In the genomic region with DNA sequence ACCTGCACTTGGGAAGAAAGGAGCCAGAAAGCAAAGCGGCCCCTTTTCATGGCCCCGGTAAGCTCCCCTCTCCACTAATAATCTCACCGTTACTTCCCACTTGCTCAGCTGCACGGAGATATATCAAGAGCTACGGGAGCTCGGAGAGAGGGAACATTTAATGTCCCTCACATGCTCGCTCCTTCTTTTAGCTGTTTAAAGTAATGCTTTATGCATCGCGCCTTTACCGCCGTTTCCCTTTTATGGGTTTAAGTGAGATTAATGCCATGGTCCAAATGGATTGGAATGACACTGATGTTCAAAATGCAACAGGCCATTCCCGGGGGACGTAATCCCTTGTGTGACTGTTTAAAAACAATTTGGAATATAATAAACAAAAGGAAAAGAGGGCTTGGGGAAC, we compare ENCODE assay signal across 22 mouse cellular contexts.
DNase-seq lines count a peak whose midpoint lies in the region; ATAC-seq lines count a peak whose summit lies in the region.
"Had no signal": no experiment of that assay in that cellular context is flagged by ENCODE, and none has a peak within 500 bp of the region (broad histone marks: within the 10 kb centered on the region; RNA-seq: fewer than 3 reads in every experiment).

No protein-coding gene starts in this region.

- H3K27me3 ChIP-seq in forebrain, embryonic 13.5 days, result no peaks in the 10 kb centered on the region
- no peaks in the 10 kb centered on the region for H3K27me3 ChIP-seq in forebrain, embryonic 15.5 days
- no peaks in the 10 kb centered on the region for H3K27me3 ChIP-seq in midbrain, embryonic 14.5 days (ENCODE audit: control insufficient read depth, insufficient read depth, low read length)
- H3K27me3 ChIP-seq in midbrain, embryonic 11.5 days (ENCODE audit: control insufficient read depth, insufficient read depth, low read length), result no peaks in the 10 kb centered on the region
- H3K27me3 ChIP-seq in neural tube, embryonic 15.5 days (replicated peaks), result no peaks in the 10 kb centered on the region
- H3K27me3 ChIP-seq: CH12.LX; embryonic facial prominence, embryonic 13.5 days; heart, embryonic 12.5 days had no signal

- no peak overlapping the region for H3K9ac ChIP-seq in forebrain, embryonic 13.5 days
- no peak overlapping the region for H3K9ac ChIP-seq in forebrain, embryonic 15.5 days (replicated peaks)
- no peak overlapping the region for H3K9ac ChIP-seq in midbrain, embryonic 14.5 days (replicated peaks; ENCODE audit: low read length)
- no peak overlapping the region for H3K9ac ChIP-seq in midbrain, embryonic 11.5 days (ENCODE audit: low read length)
- no peak overlapping the region for H3K9ac ChIP-seq in neural tube, embryonic 15.5 days (replicated peaks)
- H3K9ac ChIP-seq: embryonic facial prominence, embryonic 13.5 days; heart, embryonic 12.5 days; hindbrain, embryonic 14.5 days had no signal

- H3K4me2 ChIP-seq in forebrain, embryonic 13.5 days, result peak overlapping the region; percentile 7; the same call in 1 of the 2 replicates
- H3K4me2 ChIP-seq in forebrain, embryonic 15.5 days (replicated peaks), result no peak overlapping the region
- peak overlapping the region; percentile 21; the same call in 1 of the 2 replicates for H3K4me2 ChIP-seq in midbrain, embryonic 14.5 days (ENCODE audit: low read length)
- no peak overlapping the region for H3K4me2 ChIP-seq in midbrain, embryonic 11.5 days
- peak overlapping the region; percentile 37 for H3K4me2 ChIP-seq in neural tube, embryonic 15.5 days
- H3K4me2 ChIP-seq: embryonic facial prominence, embryonic 13.5 days; hindbrain, embryonic 14.5 days had no signal

- no peak overlapping the region for H3K4me3 ChIP-seq in forebrain, embryonic 13.5 days
- H3K4me3 ChIP-seq in forebrain, embryonic 15.5 days, result no peak overlapping the region
- H3K4me3 ChIP-seq in midbrain, embryonic 14.5 days (replicated peaks; ENCODE audit: low read depth, low read length), result no peak overlapping the region
- H3K4me3 ChIP-seq in midbrain, embryonic 11.5 days (ENCODE audit: low read depth, low read length), result no peak overlapping the region
- no peak overlapping the region for H3K4me3 ChIP-seq in neural tube, embryonic 15.5 days (replicated peaks)
- H3K4me3 ChIP-seq: embryonic facial prominence, embryonic 13.5 days; heart, adult 2 months; heart, embryonic 12.5 days; hindbrain, embryonic 10.5 days had no signal

- H3K9me3 ChIP-seq in forebrain, embryonic 13.5 days (replicated peaks), result no peaks in the 10 kb centered on the region
- no peaks in the 10 kb centered on the region for H3K9me3 ChIP-seq in forebrain, embryonic 15.5 days
- no peaks in the 10 kb centered on the region for H3K9me3 ChIP-seq in midbrain, embryonic 14.5 days (ENCODE audit: control insufficient read depth, low read length)
- H3K9me3 ChIP-seq in midbrain, embryonic 11.5 days (ENCODE audit: control insufficient read depth, low read length), result no peaks in the 10 kb centered on the region
- H3K9me3 ChIP-seq in neural tube, embryonic 15.5 days (replicated peaks), result no peaks in the 10 kb centered on the region
- H3K9me3 ChIP-seq: embryonic facial prominence, embryonic 13.5 days; heart, embryonic 12.5 days; hindbrain, embryonic 10.5 days had no signal

- no peak overlapping the region for H3K27ac ChIP-seq in forebrain, embryonic 13.5 days
- H3K27ac ChIP-seq in forebrain, embryonic 15.5 days (replicated peaks), result no peak overlapping the region; the same call in 1 of the 2 replicates
- H3K27ac ChIP-seq in midbrain, embryonic 14.5 days (replicated peaks; ENCODE audit: low read depth, low read length), result no peak overlapping the region
- H3K27ac ChIP-seq in midbrain, embryonic 11.5 days (ENCODE audit: low read depth, low read length), result no peak overlapping the region
- H3K27ac ChIP-seq in neural tube, embryonic 15.5 days (replicated peaks), result no peak overlapping the region
- H3K27ac ChIP-seq: embryonic facial prominence, embryonic 13.5 days; heart, adult 2 months; hindbrain, embryonic 10.5 days; hindbrain, embryonic 14.5 days had no signal

- 24% methylated on average over 13 of the region's 13 CpGs for WGBS in forebrain, embryonic 13.5 days
- 29% methylated on average over 13 of the region's 13 CpGs for WGBS in forebrain, embryonic 15.5 days
- WGBS in midbrain, embryonic 14.5 days, result 30% methylated on average over 13 of the region's 13 CpGs
- 50% methylated on average over 13 of the region's 13 CpGs for WGBS in midbrain, embryonic 11.5 days
- 22% methylated on average over 13 of the region's 13 CpGs for WGBS in neural tube, embryonic 15.5 days

- H3K4me1 ChIP-seq in forebrain, embryonic 13.5 days, result peaks cover 34% of the 10 kb centered on the region
- H3K4me1 ChIP-seq in forebrain, embryonic 15.5 days, result peaks cover 30% of the 10 kb centered on the region
- H3K4me1 ChIP-seq in midbrain, embryonic 14.5 days (ENCODE audit: control insufficient read depth, insufficient read depth, low read length), result 0 out of 2 replicates have a peak, but pooled peaks cover 9% of the 10 kb centered on the region
- H3K4me1 ChIP-seq in midbrain, embryonic 11.5 days (ENCODE audit: control insufficient read depth, insufficient read depth, low read length), result peaks cover 9% of the 10 kb centered on the region
- peaks cover 25% of the 10 kb centered on the region for H3K4me1 ChIP-seq in neural tube, embryonic 15.5 days
- H3K4me1 ChIP-seq: embryonic facial prominence, embryonic 13.5 days had no signal

- peak; percentile 51 for DNase-seq in midbrain, embryonic 14.5 days
- DNase-seq in midbrain, embryonic 11.5 days (ENCODE audit: low spot score, missing footprints), result no peak
- peak; percentile 5 for DNase-seq in hindlimb bud, embryonic 11.5 days (ENCODE audit: extremely low spot score, low read depth, low spot score)
- DNase-seq: adrenal gland, adult 2 months; adrenal gland, postnatal 36 days; cerebellum, adult 11 months; cerebellum, adult 8-10 months; cerebellum, postnatal 14 days; gastrocnemius, postnatal 36 days; heart, adult 2 months had no signal

- no peaks in the 10 kb centered on the region; the same call in 1 of the 2 replicates for H3K36me3 ChIP-seq in forebrain, embryonic 13.5 days (ENCODE audit: poor library complexity, severe bottlenecking)
- H3K36me3 ChIP-seq in forebrain, embryonic 15.5 days, result no peaks in the 10 kb centered on the region
- H3K36me3 ChIP-seq in midbrain, embryonic 14.5 days (ENCODE audit: control insufficient read depth, insufficient read depth, low read length), result no peaks in the 10 kb centered on the region
- no peaks in the 10 kb centered on the region for H3K36me3 ChIP-seq in midbrain, embryonic 11.5 days (ENCODE audit: control insufficient read depth, insufficient read depth, low read length)
- H3K36me3 ChIP-seq in neural tube, embryonic 15.5 days, result no peaks in the 10 kb centered on the region
- H3K36me3 ChIP-seq: embryonic facial prominence, embryonic 13.5 days; heart, embryonic 12.5 days; hindbrain, embryonic 10.5 days had no signal

- ATAC-seq in forebrain, embryonic 13.5 days, result no peak
- no peak for ATAC-seq in forebrain, embryonic 15.5 days (replicated peaks)
- no peak for ATAC-seq in midbrain, embryonic 14.5 days (ENCODE audit: low FRiP score, low TSS enrichment)
- no peak for ATAC-seq in midbrain, embryonic 11.5 days (ENCODE audit: low FRiP score)
- ATAC-seq in neural tube, embryonic 15.5 days (ENCODE audit: low FRiP score), result peak; percentile 41; the same call in 1 of the 2 replicates
- ATAC-seq in monocyte, adult 5-6 weeks (replicated peaks; ENCODE audit: insufficient number of reproducible peaks, low FRiP score, low TSS enrichment, poor library complexity, severe bottlenecking), result no peak
- ATAC-seq: activated CD4-positive, CD25-positive, alpha-beta regulatory T cell, adult 4 months; intestine, embryonic 16.5 days; Patski had no signal

Comparison
In these comparisons a context has a peak if more than half of its experiments do, and no peak if none do; other contexts are left out.
1. H3K4me2 ChIP-seq: peak in forebrain, embryonic 13.5 days (single experiment), midbrain, embryonic 14.5 days (single experiment) and neural tube, embryonic 15.5 days (single experiment); none in forebrain, embryonic 15.5 days (single experiment) and midbrain, embryonic 11.5 days (single experiment).